Mouse (Mus musculus): ENCODE measurements around the gene Gm6337. TPM values are rescaled to one million over a fixed set of nuclear protein-coding genes. Genes with fewer than 3 reads are reported as not detected.

Gene Gm6337
- not detected for polyA plus RNA-seq (2014; fragmentation: Illumina TruSeq; extraction: RNeasy Lipid Tissue Mini Kit (QIAGEN cat#74804); ENCODE audit: low read depth, low replicate concordance)

GRCm38 (mm10) chr14:6058167-6058566, at the start of gene Gm6337:
Gene Gm6337, minus strand, starts transcription at chr14:6058267.

GRCm38 (mm10) chr14:6093842-6094241, 35.8 kb upstream of the Gm6337 start, which contains the start of gene Gm8206:
Gene Gm8206, minus strand, starts transcription at chr14:6093942.

Other genes starting within 250 kb of the Gm6337 start
- gene Gm3424, start 227.9 kb downstream of the Gm6337 start, polyA plus RNA-seq (2014; fragmentation: Illumina TruSeq; extraction: RNeasy Lipid Tissue Mini Kit (QIAGEN cat#74804); ENCODE audit: low read depth, low replicate concordance): not detected
- gene Gm8237, start 177.9 kb downstream of the Gm6337 start, polyA plus RNA-seq (2014; fragmentation: Illumina TruSeq; extraction: RNeasy Lipid Tissue Mini Kit (QIAGEN cat#74804); ENCODE audit: low read depth, low replicate concordance): not detected
- 0.54 TPM for gene Gm3248, start 96.5 kb downstream of the Gm6337 start, polyA plus RNA-seq (2014; fragmentation: Illumina TruSeq; extraction: RNeasy Lipid Tissue Mini Kit (QIAGEN cat#74804); ENCODE audit: low read depth, low replicate concordance)
- gene Gm3453, start 79.1 kb downstream of the Gm6337 start, polyA plus RNA-seq (2014; fragmentation: Illumina TruSeq; extraction: RNeasy Lipid Tissue Mini Kit (QIAGEN cat#74804); ENCODE audit: low read depth, low replicate concordance): not detected
- gene Gm8206, start 35.7 kb upstream of the Gm6337 start, polyA plus RNA-seq (2014; fragmentation: Illumina TruSeq; extraction: RNeasy Lipid Tissue Mini Kit (QIAGEN cat#74804); ENCODE audit: low read depth, low replicate concordance): not detected
- gene Gm3468, start 50.4 kb upstream of the Gm6337 start, polyA plus RNA-seq (2014; fragmentation: Illumina TruSeq; extraction: RNeasy Lipid Tissue Mini Kit (QIAGEN cat#74804); ENCODE audit: low read depth, low replicate concordance): 2.5 TPM
- gene Gm3476, start 67.5 kb upstream of the Gm6337 start, polyA plus RNA-seq (2014; fragmentation: Illumina TruSeq; extraction: RNeasy Lipid Tissue Mini Kit (QIAGEN cat#74804); ENCODE audit: low read depth, low replicate concordance): not detected
- gene Gm21560, start 161.0 kb upstream of the Gm6337 start, polyA plus RNA-seq (2014; fragmentation: Illumina TruSeq; extraction: RNeasy Lipid Tissue Mini Kit (QIAGEN cat#74804); ENCODE audit: low read depth, low replicate concordance): not detected
- gene Gm3411, start 229.0 kb upstream of the Gm6337 start, polyA plus RNA-seq (2014; fragmentation: Illumina TruSeq; extraction: RNeasy Lipid Tissue Mini Kit (QIAGEN cat#74804); ENCODE audit: low read depth, low replicate concordance): 6.8 TPM
- not detected for gene Gm21103, start 246.6 kb upstream of the Gm6337 start, polyA plus RNA-seq (2014; fragmentation: Illumina TruSeq; extraction: RNeasy Lipid Tissue Mini Kit (QIAGEN cat#74804); ENCODE audit: low read depth, low replicate concordance)